Mouse (Mus musculus) kidney, adult 18-20 months (tissue): ENCODE data around the gene Dusp27.

ENCODE experiments used
- DNase-seq: peaks from one replicate; pipeline ENCODE4 v3.0.0; 2021

Dusp27 gene

DNA sequence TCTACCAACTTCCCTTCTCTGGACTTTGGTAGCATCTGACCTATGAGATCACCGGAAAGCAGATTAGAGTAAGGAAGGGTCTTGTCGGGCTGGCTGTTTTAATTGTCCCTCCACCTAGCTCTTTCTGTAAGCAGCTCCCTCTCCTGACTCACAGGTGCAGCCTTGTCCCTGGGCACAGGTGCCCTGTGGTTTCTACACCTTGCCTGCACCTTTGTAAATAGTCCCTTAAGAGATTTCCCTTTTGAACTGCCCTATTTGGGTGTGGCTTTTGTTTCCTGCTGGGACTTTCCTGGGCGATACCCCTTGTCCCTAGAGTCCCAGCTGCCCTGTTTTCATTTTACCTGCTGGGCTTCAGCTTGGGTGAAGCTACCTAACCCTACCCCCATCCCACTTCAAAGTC is 33.3 kb downstream of the Dusp27 start:
- DNase-seq = no peak

DNA sequence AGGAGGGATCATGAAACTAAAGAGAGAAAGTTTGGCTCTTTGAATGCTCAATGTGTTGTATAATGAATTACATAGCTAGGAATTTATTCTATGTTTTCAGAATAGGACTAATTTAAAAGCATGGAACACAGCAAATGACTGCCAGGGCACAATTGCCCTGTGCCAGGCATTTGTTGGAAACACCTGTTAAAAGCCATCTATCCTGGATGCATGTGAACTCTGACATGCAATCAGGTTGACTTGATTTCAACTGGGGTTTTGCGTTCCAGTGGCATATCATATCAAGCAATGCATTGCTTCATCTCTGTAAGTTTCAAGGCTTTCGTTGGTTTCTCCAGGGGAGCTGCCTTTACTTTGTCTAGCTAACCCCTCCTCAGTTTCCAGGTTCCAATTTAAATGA is 37.4 kb downstream of the Dusp27 start:
- DNase-seq = no peak

DNA sequence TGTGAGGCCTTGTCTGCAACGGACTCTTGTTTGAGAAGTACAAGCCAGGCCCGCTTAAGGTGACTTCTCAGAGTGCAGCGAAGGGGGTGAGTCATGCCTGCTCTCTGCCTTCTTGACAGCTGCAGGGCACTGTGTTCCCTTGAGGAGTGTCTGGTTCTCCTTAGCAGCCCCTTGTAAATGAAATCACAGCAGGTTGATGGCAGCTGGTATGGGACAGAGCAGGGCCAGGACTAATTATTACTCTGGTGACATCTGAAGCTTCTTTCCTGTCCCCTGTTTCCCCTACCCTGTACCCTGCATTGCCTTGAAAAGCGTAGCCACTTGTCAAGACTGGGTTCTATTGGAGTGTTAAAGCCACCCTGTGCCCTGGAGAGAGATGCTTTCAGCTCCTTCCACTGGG is 38.0 kb downstream of the Dusp27 start:
- DNase-seq = no peak

DNA sequence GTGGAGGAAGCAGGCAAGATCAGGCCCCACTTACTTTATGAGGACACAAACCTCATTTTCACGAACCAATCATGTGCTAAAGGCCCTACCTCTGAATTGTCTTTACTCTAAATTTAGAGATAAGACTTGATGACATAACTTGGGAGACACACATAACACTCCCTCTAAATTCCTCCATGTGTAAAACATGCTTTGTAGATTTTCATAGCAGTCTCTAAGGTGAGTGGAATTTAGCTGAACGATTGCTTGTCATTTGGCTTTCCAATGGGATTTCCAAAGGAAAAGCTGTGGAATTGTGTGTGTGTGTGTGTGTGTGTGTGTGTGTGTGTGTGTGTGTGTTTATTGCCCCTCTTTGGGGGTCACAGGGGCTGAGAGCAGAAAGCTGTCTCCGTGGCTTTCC is 38.4 kb downstream of the Dusp27 start:
- DNase-seq = no peak

DNA sequence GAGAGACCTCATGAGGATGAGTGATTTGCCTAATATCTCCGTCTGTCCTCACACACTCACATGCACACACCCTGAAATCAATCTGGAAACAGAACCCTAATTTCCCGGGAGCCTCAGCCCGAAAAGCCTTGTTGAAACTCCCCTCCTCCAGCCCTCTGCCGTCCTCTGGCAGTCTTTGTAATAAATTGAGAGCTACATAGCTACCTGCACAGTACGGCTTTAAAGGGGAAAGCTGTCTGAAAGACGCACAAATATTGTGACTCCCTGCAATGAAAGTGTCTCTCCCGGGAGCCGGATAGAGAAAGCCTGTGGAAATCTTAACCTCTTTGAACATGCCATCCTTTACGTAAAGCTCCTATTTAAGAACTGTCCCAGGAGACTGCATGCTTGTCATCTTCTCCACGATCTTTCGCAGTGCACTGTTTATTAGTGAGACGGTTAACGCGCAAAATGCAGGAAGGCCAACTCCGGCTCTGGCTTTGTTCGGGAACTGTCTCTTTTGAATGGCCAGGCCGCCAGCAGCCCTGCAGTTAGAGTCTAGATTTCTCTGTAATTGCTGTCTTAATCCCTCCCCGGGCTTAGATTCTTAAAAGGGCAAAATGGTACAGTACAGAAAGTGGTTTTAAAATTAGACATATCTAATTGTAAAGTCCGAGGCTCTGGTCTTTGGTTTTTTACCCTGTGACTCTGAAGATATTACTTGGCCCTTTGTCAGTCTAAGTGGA is 39.1 kb downstream of the Dusp27 start:
- DNase-seq = no peak

DNA sequence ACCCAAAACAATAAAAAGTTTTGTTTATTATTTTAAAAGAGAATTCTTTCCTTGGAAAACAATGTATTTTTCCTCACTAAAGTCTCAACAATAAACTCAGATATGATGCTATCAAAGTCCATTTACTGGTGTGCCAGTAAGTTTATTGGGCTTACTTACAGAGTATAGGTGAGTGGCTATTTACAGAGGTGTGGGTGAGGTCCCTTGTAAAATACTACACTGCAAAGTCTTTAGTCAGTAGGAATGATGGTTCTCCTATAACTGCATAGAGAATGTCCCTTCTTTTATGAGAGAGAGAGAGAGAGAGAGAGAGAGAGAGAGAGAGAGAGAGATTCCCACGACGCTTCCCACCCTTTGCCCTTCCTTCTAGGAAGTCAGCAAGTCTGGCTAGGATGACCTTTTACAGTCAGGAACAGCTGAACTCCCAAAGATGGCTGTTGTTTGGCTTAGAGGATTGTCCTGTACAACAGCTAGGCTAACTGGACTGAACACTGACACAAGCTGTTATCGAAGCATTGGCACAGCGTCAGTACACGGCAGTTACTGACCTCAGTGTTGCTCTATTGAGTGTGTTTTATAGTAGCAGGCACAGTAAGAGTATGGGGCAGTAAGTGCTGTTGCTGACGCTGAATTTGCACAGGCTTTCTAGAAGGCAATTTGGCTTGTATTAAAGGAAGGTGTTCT is 50.5 kb downstream of the Dusp27 start:
- DNase-seq = no peak

DNA sequence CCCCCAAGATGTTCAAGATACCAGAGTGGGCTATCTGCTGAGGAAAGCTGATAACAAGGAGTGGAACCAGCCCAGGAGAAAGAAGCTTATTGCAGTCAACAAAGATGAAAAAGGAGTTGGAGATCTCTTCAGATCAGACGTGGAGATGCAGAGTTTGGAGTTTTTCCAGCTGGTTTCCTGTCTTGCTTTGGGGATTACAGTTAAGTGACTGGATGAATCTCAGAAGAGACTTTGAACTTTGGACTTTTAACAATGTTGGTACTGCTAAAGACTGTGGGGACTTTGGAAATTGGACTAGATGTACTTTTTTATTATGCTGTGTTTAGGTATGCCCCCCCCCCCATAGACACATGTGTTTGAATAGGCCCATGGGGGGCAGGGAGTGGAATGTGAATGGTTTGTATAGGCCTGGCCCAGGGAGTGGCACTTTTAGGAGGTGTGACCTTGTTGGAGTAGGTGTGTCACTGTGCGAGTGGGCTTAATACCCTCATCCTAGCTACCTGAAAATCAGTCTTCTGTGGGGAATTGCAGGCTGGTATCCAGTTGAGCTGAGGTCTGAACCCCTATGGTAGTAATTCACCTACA is 59.8 kb downstream of the Dusp27 start:
- DNase-seq = no peak

DNA sequence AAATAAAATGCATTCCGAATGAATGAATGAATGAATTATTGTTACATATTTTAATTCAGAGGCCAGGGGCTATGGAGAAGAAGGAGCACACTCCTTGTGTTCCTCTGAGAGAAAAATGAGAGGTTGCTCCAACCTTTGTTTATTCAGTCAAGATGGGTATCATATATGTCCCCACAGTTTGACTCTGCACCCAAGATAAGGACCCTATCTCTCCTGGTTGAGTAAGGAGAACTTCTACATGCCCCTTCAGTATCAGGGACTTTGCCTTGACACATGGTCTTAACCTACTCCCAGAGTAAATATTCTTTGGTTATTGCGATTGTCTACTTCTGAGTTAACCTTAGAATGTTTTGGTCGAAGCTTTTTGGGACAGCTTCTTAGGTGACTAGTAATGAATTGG is 63.9 kb downstream of the Dusp27 start:
- DNase-seq = no peak

DNA sequence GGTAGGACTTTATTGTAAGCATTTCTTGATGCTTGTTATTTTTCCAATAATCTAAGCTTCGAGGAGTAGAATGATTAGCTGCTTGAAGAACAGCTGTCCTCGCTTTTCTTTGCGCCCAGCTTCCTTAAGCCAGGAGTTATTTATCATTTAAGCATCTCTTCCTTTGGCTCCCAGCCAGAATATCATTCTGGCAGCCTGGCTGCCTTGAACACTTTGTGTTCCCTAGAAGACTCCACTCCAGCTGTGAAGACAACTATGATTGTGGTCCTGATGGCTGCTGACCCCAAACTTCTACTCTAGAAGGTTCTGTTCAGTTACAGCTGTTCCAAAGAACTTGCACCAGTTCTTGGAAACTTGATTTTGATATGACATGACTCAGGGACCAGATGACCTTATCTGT is 66.2 kb downstream of the Dusp27 start:
- no peak for DNase-seq

DNA sequence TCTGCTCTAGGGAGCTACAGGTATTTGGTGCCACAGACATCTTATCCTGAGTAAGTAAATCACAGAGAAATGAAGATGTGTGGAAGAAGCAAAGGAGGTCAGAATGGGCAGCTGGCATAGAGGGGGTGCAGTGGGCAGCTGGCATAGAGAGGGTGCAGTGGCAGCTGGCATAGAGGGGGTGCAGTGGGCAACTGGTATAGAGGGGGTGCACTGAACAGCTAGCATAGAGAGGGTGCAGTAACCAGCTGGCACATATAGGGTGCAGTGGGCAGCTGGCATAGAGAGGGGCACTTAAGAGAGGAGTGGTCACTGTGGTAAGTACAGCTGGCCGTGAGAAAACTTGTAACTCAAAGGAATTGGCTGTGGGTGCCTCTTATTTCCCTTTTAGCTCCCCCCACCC is 67.3 kb downstream of the Dusp27 start:
- DNase-seq = no peak

DNA sequence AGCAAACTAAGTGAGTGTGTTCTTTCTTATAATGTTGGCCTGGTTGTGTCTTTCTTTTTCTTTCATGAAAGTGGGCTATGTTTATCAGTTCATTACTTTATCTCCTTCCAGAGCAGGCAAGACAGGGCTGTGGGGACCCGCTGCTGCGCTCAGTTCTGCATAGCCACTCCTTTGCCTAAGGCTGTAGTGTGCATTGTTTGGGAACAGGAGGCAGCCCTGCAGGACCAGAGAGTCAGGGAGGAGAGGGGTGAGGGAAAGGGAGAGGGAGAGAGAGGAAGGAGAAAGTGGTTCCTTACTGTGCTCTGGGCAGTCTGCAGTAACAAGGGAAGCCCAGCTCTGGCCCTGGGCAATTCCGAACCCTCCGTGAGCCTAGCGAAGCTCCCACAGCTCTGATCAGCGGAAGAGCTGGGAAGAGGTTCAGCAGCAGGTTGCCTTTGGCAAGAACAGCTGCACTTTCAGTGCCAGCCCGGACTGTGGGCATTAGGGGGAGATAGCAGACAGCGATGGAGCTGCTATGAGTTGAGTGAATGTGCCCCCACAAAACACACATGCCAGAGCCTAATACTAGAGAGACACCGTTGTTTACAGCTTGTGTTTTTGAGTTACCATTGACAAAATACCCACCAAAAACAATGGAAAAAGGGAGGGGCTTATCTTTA is 71.5 kb downstream of the Dusp27 start:
- no peak for DNase-seq

DNA sequence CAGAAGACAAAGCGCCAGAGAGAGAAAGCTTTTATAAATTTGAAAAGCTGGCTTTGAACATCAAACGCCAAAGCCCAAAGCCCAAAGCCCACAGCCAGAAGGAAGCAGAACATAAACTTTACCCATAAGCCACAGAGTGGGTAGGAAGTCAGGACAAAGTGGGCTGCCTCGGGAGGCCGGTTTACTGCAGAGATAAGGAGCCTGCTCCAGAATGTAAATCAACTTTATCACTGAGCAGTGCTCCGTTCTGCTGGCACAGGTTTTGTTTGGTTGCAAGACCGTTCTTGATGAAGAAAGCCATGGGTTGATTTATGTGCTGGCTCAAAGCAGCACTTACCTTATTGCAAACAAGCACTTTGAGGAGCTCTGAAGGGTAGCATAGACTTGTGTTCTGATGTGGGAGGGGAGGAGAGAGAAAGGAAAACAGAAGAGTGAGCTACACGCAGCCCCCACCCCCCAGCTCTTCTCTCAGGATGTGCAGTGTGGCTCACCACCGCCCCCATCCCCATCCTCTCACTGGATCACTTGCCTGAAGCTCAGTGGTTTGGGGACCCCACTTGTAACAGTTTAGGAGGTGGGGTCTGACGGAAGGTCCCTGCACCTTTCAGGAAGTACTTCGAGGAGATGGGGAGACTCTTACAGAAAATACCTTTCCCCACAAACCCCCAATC is 74.3 kb downstream of the Dusp27 start:
- no peak for DNase-seq

DNA sequence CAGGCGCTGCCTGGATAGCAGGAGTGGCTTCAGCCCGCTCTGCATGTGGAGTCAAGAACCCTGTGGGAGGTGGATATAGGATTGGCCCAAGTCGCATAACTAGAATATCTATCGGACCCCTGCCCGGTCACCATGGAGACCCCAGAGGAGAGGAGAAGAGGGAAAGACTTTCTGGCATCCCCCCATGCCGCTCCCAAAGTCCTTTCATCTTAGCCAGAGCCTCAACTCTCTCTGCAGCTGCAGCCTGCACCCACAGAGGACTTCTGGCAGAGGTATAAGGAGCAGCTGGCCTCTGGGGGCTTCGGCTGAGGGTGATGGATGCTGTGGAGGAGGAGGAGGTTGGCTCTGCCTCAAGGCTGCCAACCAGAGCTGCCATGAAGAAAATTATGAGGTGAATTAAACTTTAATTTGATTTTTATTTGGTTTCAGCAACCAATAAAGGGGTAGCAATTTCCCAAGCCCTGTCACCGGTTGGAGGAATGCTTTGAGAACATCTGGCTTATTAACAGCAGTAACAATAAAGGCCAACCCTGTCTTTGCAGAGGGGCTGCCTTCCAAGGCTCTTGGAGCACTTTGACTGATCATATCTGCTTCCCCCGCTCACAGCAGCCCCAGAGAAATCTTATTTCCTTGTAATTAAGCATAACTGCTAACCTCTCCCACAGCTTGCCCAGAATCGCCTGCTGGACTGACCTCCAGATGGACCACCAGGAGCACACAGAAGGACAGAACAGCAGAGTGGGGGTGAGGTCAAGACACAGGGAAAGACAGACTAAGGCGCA is 78.5 kb downstream of the Dusp27 start:
- DNase-seq = no peak

DNA sequence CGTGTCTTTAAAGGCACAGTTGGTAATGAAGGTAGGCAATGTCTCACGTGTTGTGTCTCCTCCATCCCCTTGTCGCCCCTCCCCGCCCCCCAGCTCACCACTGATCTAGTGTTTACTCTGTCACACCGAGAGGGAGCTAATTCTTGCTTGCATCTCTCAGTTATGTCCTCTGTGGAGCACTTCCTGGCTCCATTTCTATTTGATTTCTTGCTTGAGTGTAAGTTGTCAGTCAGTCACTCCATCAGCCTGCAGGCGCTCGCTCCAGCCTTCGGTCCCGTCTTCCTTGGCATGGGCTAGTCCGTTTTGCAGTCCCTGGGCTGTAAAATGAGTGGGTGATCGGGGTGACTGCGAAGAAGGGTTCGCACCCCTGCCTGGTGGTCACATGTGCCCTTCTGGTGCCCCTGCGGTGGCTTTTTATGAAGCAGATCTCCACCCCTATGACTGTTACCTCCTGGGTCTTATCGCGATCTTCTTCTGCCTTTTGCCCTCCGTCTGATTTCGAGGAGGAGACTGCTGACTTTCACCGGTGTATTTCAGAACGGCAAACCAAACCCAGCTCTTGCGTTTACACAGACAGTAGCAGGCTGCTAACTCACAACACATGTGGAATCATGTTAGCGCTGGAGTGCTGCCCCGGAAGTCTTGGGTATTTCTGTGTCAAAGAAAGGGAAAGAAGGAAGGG is 79.4 kb downstream of the Dusp27 start:
- DNase-seq = peak; percentile 7
